Mouse (Mus musculus) cerebellum, adult 2 months (tissue): ENCODE results near the gene Selenbp1.

Source experiments
- CTCF ChIP-seq: fragments of 200-500 bp; IDR thresholded peaks from 2 replicates; pipeline ENCODE4 v1.5.1; 2011; ENCODE audit warnings: low read depth, mild to moderate bottlenecking, control low read depth, low read length, moderate library complexity, borderline replicate concordance; ENCODE audit not compliant: insufficient read depth
- POLR2A ChIP-seq: fragments of 200-500 bp; IDR thresholded peaks from 2 replicates; pipeline ENCODE4 v1.6.1; 2011; ENCODE audit warnings: low read length, control low read depth, borderline replicate concordance; ENCODE audit not compliant: insufficient read depth

DNA sequence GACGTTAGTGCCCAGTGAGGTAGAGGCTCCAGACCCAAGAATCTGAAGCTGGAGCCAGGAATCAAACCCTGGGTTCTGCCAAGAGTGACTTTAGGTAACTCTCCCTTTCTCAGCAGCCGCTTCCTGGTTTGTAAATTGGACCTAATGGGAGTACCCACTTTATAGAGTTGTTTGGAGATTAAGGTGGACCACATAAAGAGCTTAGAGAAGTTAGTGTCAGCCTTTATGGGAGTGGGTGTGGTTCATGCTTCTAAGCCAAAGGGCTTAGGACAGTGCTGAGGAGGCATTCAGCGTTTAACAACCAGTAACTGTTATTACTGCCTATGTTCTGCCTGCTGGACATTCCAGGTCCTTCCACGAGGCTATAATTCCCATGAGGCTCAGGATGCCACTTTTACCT, 14.0 kb upstream of the Selenbp1 start:
- TF ChIP-seq CTCF (no peak), POLR2A (no peak)
